Mouse (Mus musculus): ENCODE measurements around the gene Asb2. TPM values are rescaled to one million over a fixed set of nuclear protein-coding genes. Genes with fewer than 3 reads are reported as not detected.

The Asb2 gene
- 3.2 and 4.1 TPM in 2 replicates for polyA plus RNA-seq (2012; rRNA removed)

GRCm38 (mm10) chr12:103355746-103356414 lies at the start of gene Asb2:
Gene Asb2 (minus strand): TSS chr12:103356001.
- H3K4me1 ChIP-seq (ENCODE audit: control insufficient read depth, insufficient read depth, low read length) = peaks cover 12% of the 10 kb centered on the region
- TF ChIP-seq CTCF (IDR thresholded peaks at IDR 0.05; ENCODE audit: extremely low read depth, insufficient read depth, low read length) (no peak), POLR2A (IDR thresholded peaks at IDR 0.05; ENCODE audit: extremely low read depth, insufficient read depth, low read length) (no peak)
- H3K4me3 ChIP-seq (ENCODE audit: insufficient read depth, low read length) = no peak within 1 kb of the TSS
- 0 out of 2 replicates have a peak within 1 kb of the TSS, but pooled peaks have one; percentile 3 for H3K27ac ChIP-seq (ENCODE audit: insufficient read depth, low read length)

- Histone ChIP-seq H3K4me3 (ENCODE audit: insufficient read depth, low read length) (no peak overlapping the region), H3K4me1 (ENCODE audit: control insufficient read depth, insufficient read depth, low read length) (peaks cover 2% of the 10 kb centered on the region; the same call in 1 of the 2 replicates)
- TF ChIP-seq POLR2A (IDR thresholded peaks at IDR 0.05; ENCODE audit: extremely low read depth, insufficient read depth, low read length) (no peak), CTCF (IDR thresholded peaks at IDR 0.05; ENCODE audit: extremely low read depth, insufficient read depth, low read length) (no peak)
These were observed 48.3 kb upstream of the Asb2 start for GRCm38 (mm10) chr12:103404131-103404530.

GRCm38 (mm10) chr12:103396751-103397150 lies 41.0 kb upstream of the Asb2 start:
- Histone ChIP-seq H3K4me1 (ENCODE audit: control insufficient read depth, insufficient read depth, low read length) (peaks cover 3% of the 10 kb centered on the region), H3K4me3 (ENCODE audit: insufficient read depth, low read length) (no peak overlapping the region), H3K27ac (ENCODE audit: insufficient read depth, low read length) (no peak overlapping the region)
- TF ChIP-seq CTCF (IDR thresholded peaks at IDR 0.05; ENCODE audit: extremely low read depth, insufficient read depth, low read length) (no peak), POLR2A (IDR thresholded peaks at IDR 0.05; ENCODE audit: extremely low read depth, insufficient read depth, low read length) (no peak)

More at GRCm38 (mm10) chr12:103404131-103404530, 48.3 kb upstream of the Asb2 start:
- no peak overlapping the region for H3K27ac ChIP-seq (ENCODE audit: insufficient read depth, low read length)

GRCm38 (mm10) chr12:103395486-103396275 lies 39.9 kb upstream of the Asb2 start:
- Histone ChIP-seq H3K27ac (ENCODE audit: insufficient read depth, low read length) (no peak overlapping the region), H3K4me3 (ENCODE audit: insufficient read depth, low read length) (no peak overlapping the region), H3K4me1 (ENCODE audit: control insufficient read depth, insufficient read depth, low read length) (peaks cover 3% of the 10 kb centered on the region)
- TF ChIP-seq CTCF (IDR thresholded peaks at IDR 0.05; ENCODE audit: extremely low read depth, insufficient read depth, low read length) (no peak), POLR2A (IDR thresholded peaks at IDR 0.05; ENCODE audit: extremely low read depth, insufficient read depth, low read length) (no peak)

- TF ChIP-seq POLR2A (IDR thresholded peaks at IDR 0.05; ENCODE audit: extremely low read depth, insufficient read depth, low read length) = no peak
- no peak overlapping the region for H3K4me3 ChIP-seq (ENCODE audit: insufficient read depth, low read length)
- peaks cover 5% of the 10 kb centered on the region for H3K4me1 ChIP-seq (ENCODE audit: control insufficient read depth, insufficient read depth, low read length)
- H3K27ac ChIP-seq (ENCODE audit: insufficient read depth, low read length) = no peak overlapping the region
These were observed 37.7 kb upstream of the Asb2 start for GRCm38 (mm10) chr12:103393528-103393927.

- peaks cover 5% of the 10 kb centered on the region for H3K4me1 ChIP-seq (ENCODE audit: control insufficient read depth, insufficient read depth, low read length)
- no peak; the same call in 1 of the 2 replicates for TF ChIP-seq POLR2A (IDR thresholded peaks at IDR 0.05; ENCODE audit: extremely low read depth, insufficient read depth, low read length)
- no peak for TF ChIP-seq CTCF (IDR thresholded peaks at IDR 0.05; ENCODE audit: extremely low read depth, insufficient read depth, low read length)
- H3K4me3 ChIP-seq (ENCODE audit: insufficient read depth, low read length) = no peak overlapping the region
- H3K27ac ChIP-seq (ENCODE audit: insufficient read depth, low read length) = 0 out of 2 replicates have a peak overlapping the region, but pooled peaks have one; percentile 0
These were observed 35.3 kb upstream of the Asb2 start for GRCm38 (mm10) chr12:103391098-103391497.

- Histone ChIP-seq H3K27ac (ENCODE audit: insufficient read depth, low read length) (no peak overlapping the region), H3K4me3 (ENCODE audit: insufficient read depth, low read length) (peak overlapping the region; percentile 3; the same call in 1 of the 2 replicates), H3K4me1 (ENCODE audit: control insufficient read depth, insufficient read depth, low read length) (peaks cover 3% of the 10 kb centered on the region; the same call in 1 of the 2 replicates)
- TF ChIP-seq POLR2A (IDR thresholded peaks at IDR 0.05; ENCODE audit: extremely low read depth, insufficient read depth, low read length) (no peak), CTCF (IDR thresholded peaks at IDR 0.05; ENCODE audit: extremely low read depth, insufficient read depth, low read length) (no peak)
These were observed 34.2 kb upstream of the Asb2 start for GRCm38 (mm10) chr12:103389982-103390381.

- Histone ChIP-seq H3K4me1 (ENCODE audit: control insufficient read depth, insufficient read depth, low read length) (peaks cover 3% of the 10 kb centered on the region; the same call in 1 of the 2 replicates), H3K27ac (ENCODE audit: insufficient read depth, low read length) (no peak overlapping the region), H3K4me3 (ENCODE audit: insufficient read depth, low read length) (peak overlapping the region; percentile 79)
- TF ChIP-seq POLR2A (IDR thresholded peaks at IDR 0.05; ENCODE audit: extremely low read depth, insufficient read depth, low read length) (no peak), CTCF (IDR thresholded peaks at IDR 0.05; ENCODE audit: extremely low read depth, insufficient read depth, low read length) (no peak)
These were observed 33.5 kb upstream of the Asb2 start for GRCm38 (mm10) chr12:103389348-103389727.

- TF ChIP-seq CTCF (IDR thresholded peaks at IDR 0.05; ENCODE audit: extremely low read depth, insufficient read depth, low read length) = no peak
- peak; percentile 63; the same call in 1 of the 2 replicates for TF ChIP-seq POLR2A (IDR thresholded peaks at IDR 0.05; ENCODE audit: extremely low read depth, insufficient read depth, low read length)
- H3K4me1 ChIP-seq (ENCODE audit: control insufficient read depth, insufficient read depth, low read length) = peaks cover 3% of the 10 kb centered on the region; the same call in 1 of the 2 replicates
- H3K27ac ChIP-seq (ENCODE audit: insufficient read depth, low read length) = peak within 1 kb of the TSS; percentile 69; the same call in 1 of the 2 replicates
- H3K4me3 ChIP-seq (ENCODE audit: insufficient read depth, low read length) = peak within 1 kb of the TSS; percentile 79
These were observed 32.9 kb upstream of the Asb2 start, which contains the start of gene Otub2 for GRCm38 (mm10) chr12:103388505-103389347. Gene Otub2 (plus strand): TSS chr12:103388682.

Measured in cortical plate, adult 2 months (tissue).